Mouse (Mus musculus) c-Kit-negative CD71-positive TER-119-positive erythroid progenitor cells, embryonic 14.5 days (primary cell): Measurements from ENCODE around the gene Kmt2e.

Experiments
- DNase-seq: peaks from one replicate; pipeline ENCODE4 v3.0.0-alpha.2; 2013; ENCODE audit warnings: low read depth, low spot score

The Kmt2e gene

GRCm38 (mm10) chr5:23410040-23410717 lies 24.1 kb upstream of the Kmt2e start:
- no peak for DNase-seq

GRCm38 (mm10) chr5:23410718-23411101 lies 23.5 kb upstream of the Kmt2e start:
- no peak for DNase-seq

GRCm38 (mm10) chr5:23411640-23412039 lies 22.6 kb upstream of the Kmt2e start:
- DNase-seq, result no peak

GRCm38 (mm10) chr5:23412247-23412948 lies 21.8 kb upstream of the Kmt2e start:
- DNase-seq, result no peak

- DNase-seq, result no peak
Observed at GRCm38 (mm10) chr5:23413058-23413457, 21.2 kb upstream of the Kmt2e start.

- no peak for DNase-seq
Observed at GRCm38 (mm10) chr5:23413575-23414470, 20.4 kb upstream of the Kmt2e start.

GRCm38 (mm10) chr5:23414490-23415126 lies 19.6 kb upstream of the Kmt2e start:
- DNase-seq, result no peak

GRCm38 (mm10) chr5:23415571-23416285 lies 18.5 kb upstream of the Kmt2e start:
- peak; percentile 58 for DNase-seq

- no peak for DNase-seq
Observed at GRCm38 (mm10) chr5:23416286-23416643, 18.0 kb upstream of the Kmt2e start.

DNA sequence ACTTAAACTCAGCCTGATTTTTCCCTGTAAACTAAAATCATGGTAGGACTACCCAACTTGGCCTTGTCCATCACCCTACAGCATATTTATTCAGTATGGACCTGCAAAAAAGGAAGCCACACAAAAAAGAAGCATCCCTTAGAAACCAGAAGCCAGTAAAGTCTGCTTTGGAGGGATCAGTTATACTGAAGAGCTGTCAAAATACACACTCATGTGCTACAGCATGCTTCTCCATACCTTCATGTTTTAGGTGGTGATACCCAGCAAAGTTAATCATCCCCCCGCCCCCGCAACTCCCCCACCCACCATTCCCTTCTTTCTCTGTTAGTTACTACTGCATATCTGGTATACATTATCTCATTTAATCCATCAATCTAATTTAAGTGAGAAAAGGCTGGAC lies 16.5 kb upstream of the Kmt2e start:
- DNase-seq, result no peak

DNA sequence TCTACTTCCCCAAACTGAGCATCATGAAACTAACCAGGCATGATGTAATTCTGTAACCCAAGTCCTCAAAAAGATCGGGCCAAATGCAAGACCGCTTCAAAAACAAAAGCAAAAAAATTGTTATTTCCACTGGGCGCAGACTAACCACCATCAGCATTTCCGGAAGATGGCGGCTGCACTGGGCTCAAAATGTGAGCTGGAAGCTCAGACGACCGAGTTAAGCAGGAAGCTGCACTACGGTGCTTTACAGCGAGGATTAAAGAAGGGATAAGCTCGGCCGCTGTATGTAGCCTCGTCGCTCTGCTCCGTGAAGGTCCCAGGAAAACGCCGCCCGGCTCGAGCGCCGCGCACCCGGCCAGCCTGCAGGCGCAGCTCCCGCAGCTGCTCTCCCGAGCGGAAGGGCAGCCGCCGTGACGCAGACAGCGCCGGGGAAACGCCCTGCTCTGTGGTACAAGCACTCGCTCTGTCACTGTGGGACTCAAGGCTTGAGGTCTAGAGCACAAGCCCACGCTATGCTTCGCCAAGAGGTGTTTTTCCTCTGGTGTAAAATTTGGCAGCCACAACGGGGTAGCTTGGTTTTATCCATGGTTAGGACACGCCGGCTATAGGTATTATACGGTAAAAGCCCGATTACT lies 16.0 kb upstream of the Kmt2e start:
- DNase-seq, result peak; percentile 69

DNA sequence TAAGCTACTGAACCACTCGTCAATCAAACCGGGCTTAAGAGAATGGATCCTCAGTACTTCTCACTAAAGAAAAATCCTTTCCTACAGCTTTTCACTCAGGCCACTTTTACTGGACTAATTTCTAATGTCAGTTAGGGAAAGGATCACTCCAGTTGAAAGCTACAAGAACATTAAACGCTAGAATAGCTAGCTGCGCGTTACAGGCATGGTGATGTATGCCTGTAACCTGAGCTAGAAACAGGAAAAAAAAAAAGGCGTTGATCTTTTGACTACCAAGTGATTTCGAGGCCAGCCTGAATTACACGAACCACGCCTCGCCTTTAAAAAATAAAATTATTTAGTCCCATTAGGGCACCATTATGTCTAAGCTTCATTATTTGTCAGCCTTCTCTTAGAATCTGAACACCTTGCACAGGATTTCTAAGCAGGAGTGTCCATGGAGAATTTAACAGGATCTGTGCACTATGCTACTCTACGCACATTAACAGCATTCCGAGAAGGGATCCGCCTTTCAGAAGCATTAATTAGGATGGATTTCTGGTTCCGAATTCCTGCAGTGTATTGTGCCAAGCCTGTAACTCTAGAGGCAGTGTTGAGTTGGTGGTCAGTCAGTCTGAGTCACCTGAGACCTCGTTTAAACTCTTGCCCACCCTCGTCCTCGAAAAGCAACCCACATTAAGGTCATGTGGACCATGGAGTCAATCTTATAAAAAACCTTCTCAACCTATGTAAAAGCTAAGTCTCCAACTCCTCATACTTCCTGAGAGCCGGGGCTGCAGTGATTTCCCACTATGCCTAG lies 15.2 kb upstream of the Kmt2e start:
- no peak for DNase-seq

DNA sequence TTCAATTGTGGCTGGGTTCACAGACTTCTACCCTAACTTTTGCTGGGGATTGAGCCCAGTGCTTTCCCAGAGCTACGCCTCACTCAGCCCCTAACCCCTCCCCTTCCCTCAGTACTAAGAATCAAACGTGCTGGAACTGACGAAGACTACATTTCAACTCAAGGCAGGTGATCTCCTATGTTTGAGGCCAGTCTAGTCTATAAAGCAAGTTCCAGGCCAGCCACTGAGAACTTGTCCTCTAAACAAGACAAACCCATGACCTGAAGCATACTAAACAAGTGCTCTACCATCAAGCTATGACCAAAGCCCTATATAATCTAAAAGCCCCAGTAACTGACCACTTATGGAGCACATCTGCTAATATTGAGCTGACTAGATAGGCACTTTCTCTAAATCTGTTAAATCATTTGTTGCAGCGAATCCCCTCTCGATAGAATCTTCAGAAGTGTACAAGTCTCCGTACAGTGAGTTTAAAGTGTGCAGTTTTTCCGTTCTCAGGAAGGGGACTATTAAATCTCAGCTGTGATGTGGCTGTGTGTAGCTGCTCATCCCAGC lies 14.5 kb upstream of the Kmt2e start:
- DNase-seq, result no peak

DNA sequence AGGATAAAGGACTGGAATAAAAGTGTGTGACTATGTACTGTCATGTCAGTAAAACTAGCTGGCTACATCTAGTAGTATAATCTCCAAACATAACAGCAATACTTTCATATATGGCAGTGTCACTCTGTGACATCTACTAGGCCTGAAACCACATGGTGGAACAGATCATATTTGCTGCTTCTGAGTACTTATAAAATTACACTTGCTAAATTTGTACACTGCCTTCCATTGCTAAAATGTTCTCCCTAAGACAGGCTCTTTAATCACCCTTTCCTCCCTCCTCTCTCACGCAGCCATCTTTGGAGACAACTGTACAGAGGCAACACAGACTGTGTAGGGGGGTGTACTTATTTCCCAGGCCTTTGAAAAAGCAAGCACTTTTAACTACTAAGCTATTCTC lies 13.8 kb upstream of the Kmt2e start:
- no peak for DNase-seq

DNA sequence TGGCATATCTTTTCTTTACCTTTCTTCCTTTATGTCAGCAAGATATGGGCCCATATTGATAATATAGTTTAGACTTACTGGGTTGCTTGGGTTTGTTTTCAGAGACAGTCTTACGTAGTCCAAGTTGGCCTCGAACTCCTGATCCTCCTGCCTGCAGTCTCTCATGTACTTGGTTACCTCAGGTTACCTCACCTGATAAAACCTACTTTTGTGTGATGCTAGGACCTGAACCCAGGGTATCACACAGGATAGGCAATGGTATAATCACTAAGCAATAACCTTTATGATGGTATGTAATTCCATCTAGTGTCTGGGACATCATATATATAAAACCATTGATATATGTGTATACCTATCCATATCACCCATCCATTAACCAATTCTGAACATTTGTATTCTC lies 12.8 kb upstream of the Kmt2e start:
- no peak for DNase-seq

GRCm38 (mm10) chr5:23423036-23423435 lies 11.2 kb upstream of the Kmt2e start:
- DNase-seq, result no peak

DNA sequence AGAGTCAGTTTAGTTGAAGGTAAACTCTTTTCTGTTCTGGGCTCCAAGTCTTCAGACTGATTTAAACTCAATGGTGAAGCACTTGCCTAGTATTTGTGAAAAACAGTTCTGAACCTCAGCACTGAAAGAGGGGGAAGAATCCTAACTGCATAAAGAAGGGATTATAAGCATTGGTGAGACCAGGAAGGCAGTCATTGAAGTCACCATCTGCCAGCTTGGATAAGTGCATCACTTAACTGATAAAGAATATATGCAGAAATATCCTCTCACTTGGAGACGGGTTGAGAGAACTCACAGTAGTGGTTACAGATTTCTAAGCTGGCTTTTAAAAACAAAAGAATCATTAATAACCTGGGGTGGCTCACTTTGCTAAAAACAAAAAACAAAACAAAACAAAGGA lies 6.7 kb upstream of the Kmt2e start:
- DNase-seq, result no peak

DNA sequence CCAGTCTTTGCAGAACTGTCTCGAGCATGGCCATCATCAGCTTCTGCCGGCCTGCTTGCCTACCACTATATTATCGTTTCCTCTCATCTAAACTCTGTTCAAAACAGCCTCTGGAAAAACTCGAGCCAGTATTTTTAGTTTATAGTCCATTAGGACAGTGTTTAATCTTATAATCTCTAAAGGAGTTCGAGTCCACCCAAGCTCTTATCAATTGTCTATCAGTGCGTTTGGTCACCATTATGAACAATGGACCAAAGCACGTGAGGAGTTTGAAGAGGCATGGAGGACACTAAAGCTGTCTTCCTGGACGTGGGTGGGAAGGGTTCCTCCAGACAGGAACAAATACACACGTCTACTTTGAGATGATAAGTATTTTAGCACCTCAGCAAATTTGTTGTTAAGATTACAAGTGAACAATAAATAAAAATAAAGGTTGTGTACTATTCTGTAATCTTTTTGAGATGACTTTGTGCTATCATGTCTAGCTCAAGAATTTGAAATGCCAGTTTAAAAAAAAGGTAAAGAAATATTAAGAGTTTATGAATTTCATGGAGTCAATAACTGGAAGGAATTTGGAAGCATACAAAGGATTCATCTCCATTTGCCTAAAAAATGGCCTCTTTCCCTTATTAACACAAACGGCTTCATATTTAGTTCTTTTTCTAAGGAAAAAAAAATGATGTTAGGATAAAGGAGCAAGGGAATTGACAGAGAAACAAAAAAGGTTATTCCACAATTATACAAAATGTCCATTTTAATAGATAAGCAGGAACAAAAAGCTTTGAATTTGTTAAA lies 3.0 kb upstream of the Kmt2e start:
- no peak for DNase-seq
